Mouse (Mus musculus) MEL-GATA-1-ER (cell line): ENCODE measurements around the gene Slc35e3.

Source experiments
- DNase-seq: peaks from one replicate; pipeline ENCODE4 v3.0.0-alpha.2; 2012; ENCODE audit warnings: low read depth; ENCODE audit errors: extremely low read depth

Gene Slc35e3

DNA sequence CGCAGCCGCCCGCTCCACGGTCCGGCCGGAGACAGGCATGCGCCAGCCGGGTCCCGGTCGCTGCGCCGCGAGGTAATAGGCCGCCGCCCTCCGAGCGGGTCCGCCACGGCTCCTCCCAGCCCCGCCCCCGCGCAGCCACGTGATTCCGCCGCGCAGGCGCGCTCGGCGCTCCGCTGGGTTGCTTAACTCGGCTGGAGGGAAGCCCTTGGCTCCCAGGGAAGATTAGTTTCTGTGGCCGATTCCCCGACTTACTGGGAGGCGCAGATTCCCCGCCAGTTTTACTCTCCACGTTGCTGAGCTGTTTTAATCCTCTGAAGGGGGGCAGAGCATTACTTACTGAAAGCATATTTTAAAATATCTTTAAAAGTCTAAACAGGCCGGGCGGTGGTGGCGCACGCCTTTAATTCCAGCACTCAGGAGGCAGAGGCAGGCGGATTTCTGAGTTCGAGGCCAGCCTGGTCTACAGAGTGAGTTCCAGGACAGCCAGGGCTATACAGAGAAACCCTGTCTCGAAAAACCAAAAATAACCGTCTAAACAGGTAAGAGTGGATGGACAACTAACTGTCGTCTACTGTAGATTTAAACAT lies at the start of gene Slc35e3:
Slc35e3 (minus strand) TSS at position 69 of the 587 bp plus-strand sequence.
- peak; percentile 66 for DNase-seq

DNA sequence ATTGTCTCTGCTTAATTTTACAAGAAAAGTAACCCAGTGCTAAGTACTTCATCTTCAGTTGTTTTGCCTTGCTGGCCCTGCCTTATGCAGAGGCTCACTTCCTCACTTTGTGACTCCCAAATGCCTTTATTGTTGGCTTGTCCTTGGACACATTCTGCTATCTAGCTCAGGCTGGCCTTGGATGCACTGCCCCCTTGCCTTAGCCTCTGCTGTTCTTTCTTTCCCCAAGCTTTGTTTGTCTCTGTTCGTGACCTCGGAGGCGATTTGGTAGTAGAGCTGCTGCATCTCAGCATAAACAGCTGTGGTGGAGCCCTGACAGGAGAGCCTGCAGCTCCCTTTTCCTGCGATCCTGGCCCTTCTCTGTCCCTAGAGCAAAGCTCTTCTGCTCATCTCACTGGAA lies 49.0 kb upstream of the Slc35e3 start:
- no peak for DNase-seq

DNA sequence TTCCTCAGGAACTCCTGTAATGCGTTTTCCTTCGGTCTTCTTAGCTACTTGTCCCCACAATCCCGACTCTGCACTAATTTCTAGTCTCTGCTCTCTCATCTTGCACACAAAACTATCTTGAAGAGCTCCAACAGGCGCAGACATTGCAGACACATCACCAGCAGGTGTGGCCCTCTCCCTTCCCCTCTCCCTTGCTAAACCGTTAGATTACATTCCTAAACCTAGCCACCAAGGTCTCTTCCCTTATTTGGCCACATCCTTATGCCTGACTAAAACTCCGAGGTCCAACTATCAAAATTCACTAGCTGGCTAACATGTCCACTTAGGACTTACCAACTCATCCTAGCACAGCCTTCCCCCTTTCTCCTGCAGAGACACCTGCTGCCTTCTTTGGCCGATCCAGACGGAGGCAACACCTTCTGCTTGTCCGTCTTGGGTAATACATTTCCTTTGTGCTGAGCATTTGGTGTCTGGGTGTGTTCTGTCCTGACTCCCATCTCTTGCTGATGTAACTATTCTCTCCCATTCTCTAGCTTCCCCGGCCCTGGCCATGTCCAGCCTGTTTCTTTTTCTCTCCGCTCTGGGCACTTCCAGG lies 47.4 kb upstream of the Slc35e3 start:
- DNase-seq, result peak; percentile 18

DNA sequence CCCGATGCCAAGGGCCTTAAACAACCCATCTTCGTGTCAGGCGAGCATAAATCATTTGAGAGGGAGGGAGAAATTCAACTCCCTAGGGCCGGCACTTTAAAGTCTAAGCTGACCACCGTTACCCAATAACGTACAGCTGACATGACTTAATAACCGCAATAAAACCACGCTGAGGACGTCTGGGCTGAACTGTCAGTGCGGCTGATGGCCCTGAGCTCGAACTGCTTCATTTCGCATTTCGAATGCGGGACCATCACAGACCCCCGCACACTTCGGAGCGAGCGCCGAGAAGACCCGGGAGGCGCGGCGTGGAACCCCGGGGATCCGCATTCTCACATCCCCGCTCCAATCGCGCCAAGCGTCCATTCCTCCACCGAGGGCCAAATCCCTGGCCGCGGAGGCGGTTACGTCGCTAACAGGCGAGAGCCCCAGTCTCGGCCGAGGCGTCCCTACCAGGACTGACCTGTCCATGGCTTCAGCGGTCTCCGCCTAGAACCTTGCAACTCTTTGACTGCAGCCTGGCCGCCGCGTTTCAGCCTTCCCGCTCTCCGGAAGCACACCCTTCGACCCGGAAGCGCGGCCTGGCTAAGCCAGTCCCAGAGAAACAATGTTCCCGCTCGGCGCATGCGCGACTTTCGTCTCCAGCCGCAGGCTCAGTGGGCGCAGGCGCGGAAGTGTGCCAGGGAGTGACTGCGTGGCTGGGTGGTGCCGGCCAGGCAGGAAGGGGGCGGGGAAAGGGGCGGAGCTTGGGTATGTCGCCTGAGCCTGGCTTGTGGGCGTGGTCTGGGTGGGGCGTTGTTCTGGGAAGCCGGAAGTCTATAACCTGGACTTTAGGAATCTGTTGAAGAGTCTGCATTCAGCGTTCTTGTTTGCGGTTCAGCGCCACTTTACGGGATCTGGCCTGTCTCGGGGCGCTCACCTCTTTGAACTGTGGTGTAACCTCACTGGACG lies 46.3 kb upstream of the Slc35e3 start, which contains the start of gene Nup107:
Nup107 (minus strand) TSS at position 565 of the 951 bp plus-strand sequence.
- DNase-seq, result peak; percentile 85

DNA sequence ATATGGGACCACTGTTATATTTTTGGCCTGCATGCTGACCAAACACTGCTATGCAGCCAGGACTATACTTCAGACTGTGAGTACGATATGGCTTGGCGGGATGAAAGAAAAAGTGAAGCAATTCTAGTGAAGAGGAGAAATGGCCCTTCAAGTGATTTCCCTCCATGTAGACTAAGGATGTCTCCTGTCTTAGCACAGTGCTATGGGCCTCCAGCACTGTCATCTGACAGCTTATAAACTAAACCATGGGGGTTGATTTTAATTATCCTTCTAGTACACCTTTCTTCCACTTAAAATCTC lies 45.0 kb upstream of the Slc35e3 start:
- DNase-seq, result no peak

DNA sequence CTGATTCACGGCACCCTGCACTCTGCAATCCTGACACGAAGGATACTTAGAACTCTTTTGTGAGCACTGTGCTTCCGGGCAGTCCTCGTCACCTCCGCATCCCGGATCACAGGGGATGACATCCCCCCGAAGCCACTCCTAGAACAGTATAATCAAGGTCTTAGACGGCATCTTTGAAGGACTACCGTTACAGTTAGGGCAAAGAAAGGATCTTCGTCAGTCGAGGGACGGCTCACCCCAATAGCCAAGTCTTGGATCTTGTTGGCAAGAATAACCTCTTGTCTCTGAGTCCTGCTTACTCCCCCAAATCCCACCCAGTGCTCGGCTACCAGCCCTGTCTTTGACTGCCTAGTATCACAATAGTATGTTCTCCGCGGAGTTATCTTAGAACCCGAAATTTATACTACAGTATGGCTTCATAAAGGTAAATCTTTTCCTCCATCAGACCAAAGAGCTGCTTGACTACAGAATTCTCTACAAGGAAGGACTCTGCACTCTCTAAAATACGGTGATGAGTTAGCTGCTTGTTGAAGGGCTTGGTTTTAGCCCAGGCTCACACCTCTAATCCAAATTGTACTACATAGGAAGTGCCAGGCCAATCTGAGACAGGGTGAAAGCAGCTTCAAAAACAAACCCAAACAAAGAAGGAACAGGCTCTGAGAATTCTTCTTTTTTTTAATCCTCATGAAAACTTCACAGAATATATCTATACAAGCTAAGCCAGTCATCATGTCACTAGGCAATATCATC lies 44.4 kb upstream of the Slc35e3 start:
- no peak for DNase-seq

DNA sequence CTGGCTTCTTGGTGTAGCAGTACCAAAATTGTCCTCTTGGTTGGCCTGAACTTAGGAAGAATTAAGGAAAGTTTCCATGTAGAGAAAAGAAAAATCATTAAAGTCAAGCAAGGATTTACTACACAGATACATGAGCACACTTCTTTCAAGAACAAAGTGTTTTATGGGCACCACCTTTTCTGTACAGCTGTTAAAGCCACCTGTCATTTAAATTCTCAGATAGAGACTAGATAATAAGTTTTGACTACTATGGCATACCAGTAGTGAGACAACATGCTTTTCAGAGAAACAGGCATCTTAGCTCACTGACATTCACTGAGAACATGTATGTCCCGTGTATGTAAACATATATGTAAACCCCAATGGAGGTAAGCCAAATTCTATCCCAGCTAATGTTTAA lies 43.8 kb upstream of the Slc35e3 start:
- no peak for DNase-seq

DNA sequence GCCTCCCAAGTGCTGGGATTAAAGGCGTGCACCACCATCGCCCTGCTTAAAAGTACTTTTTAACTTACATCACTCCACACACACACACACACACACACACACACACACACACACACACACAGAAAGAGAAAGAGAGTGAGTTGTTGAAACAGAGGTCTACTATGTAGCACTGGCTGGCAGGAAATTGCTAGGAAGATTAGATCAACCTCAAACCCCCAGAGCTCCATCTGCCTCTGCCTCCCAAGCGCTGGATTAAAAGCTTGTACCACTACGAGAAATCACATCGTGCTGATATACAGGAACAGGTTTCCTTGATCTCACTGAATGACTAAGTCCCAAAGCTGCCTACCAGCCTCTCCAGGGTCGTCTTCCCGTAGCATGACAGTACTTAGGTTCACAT lies 38.5 kb upstream of the Slc35e3 start:
- no peak for DNase-seq

DNA sequence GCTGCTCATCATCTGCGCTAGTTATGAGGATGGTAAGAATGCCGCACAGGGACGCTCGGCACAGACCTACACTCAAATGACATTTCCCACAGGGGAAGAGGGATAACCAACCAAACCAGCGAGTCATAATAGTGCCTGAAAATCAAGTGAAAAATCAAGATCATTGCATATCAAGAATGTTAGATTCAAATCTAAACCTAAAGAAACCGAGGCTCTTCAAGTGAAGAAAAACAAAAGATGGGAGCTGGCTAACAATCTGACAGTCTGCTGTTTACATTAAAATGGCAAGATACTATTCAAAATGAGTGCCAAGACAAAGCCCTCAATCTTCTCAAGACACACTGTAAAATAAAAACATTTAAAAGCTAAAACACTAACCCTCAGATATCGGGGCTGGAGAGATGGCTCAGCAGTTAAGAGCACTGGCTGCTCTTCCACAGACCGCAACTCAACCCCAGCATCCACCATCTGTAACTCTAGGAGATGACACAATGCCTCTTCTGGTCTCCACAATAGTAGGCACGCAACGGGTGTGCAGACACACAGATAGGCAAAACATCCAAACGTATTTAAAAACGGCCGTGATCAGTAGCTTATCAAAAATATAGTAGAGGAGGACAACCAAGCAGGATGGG lies 37.7 kb upstream of the Slc35e3 start:
- no peak for DNase-seq

DNA sequence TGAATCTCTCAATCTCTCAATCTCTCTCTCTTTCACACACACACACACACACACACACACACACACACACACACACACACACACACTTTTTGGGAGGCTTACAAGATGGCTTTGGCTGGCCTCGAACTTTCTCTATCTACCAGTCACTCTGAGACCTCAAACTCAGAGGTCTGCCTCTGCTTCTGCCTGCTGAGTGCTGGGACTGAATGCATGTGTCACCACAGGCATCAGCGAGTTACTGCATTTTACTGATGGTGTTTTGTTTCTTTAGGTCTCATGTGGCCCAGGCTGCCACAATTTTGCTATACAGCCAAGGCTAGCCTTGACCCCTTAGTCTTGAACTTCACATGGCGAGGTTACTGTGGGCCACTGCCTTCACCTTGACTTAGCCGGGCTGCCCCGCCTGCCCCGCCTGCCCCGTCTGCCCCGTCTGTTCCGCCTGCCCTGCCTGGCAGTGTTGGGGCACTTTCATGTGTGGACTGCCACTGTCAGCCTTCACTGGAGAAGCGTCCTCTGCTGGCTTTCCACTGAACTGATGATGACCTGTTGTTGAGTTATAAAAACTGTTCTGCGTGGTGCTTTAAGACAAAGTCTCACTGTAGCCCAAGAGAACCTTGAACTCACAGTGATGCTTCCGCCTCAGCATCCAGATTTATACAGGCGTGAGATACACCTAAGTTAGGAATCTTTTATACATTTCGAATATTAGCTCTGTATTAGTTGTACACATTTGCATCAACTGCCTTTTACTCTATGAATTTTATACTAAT lies 36.5 kb upstream of the Slc35e3 start:
- DNase-seq, result no peak

DNA sequence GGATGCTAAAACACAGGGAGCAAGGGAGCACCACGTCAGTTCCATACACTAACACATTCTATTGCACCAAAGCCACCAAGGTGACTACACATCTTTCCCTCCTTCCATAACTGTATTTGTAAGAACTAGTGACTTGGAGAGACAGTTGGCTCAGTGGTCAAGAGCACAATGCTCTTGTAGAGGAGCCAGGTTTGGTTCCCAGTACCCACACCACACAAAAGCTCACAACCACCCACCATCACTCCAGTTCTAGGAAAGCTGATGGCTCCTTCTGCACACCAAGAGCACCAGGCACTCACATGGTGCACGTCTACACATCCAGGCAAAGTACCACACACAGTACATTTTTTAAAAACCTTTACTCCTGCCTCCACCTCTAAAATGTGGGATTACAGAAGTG lies 35.9 kb upstream of the Slc35e3 start:
- no peak for DNase-seq

DNA sequence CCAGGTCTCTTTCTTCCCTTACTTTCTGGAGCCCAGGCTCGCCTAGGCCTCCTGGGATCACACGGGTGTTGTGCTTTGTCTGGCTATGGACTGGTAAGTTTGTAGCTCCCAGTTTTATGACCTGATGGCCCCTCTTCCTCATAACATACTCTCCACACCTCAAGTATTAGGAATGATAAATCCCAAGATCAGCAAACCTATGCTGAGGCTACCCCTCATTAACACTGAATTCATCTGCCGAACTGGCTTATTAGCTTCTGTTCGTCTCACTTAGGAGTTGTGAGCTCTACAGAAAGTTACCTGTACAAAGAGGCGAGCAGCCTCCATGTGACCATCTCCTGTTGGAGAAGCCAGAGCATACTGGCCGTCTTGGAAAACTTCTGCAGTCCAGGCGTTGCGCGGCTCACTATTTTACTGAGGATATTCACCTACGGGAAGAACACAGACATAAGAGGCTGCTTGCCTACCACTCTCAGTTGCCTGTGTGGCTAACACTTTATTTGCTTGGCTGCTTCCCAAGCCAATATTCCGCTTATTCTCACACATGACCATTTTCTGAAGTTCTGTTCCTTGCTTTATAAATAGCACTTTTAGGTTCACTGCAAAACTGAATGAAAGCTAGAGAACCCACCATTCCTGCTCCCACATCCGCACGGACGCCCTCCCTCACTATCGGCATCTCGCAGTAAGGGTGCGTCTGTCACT lies 35.0 kb upstream of the Slc35e3 start:
- DNase-seq, result no peak

DNA sequence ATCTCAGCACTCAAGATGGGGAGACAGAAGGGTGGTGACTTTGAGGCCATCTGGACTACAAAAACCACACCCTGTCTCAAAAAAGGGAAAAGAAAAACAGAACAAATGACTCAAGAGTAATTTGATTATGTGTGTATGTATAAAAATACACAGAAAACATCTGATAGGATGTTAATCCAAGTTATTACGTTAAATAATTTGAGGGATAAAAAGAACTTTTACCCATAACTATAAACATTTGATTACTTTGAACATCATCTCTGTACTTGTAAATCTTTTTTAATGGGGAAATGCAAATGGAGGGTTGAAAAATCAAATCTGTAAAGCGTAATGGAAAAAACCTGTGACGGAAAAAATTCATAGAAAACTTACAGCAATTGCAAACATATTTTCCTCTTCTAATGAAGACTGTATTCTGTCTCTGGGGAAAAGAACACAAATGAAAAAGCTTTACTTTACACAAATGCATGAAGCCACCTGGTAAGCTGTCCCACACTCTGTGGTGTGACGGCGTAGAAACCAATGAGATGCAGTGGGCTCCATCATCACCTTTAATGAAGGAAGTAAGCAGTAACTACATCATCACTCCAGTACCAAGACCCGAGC lies 34.2 kb upstream of the Slc35e3 start:
- no peak for DNase-seq

DNA sequence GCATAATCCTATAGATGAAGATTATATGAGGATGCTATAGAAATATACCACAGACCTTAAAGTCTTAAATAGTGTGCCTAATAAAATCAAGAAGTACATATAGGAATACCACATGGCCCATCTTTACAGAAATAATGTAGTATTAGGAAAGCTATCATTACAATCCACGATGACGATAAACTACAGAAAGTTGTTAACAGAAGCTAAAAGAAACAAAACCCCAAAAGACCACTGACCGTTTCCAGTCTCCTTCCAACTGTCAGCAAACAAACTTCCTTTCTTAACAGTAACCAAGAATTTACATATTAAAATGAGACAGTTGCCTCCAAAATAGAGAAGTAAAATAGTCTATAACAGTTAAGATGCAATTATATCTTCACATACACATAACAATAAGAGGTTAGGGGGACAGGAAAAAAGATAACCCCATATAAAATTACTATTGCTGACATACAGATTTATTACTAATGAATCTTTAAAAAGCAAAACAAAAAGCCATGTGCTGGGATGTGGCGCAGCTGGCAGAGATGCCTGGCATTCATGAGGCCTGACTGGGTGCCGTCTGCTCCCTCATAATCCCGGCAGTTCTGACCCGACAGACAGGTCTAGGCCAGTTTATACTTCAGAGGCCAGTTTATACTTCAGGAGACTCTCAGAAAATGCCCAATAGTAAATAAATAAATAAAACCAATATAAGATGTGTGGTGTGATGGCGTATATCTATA lies 33.6 kb upstream of the Slc35e3 start:
- no peak for DNase-seq

DNA sequence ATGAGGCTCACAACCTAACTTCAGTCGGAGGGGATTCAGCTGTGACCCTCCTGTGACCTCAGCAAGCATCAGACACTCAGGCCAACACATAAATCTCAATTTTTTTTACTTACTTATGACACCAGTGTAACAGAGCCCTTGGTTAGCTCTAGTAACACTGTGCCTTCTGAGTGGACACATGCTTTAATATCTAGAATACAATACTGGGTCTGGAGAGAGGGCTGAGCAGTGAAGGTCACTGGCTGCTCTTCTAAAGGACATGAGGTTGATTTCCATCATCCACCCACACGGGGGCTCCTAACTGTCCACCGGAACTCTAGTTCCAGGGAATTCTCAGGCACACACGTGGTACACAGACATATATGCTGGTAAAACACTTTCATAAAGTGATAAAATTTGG lies 32.8 kb upstream of the Slc35e3 start:
- no peak for DNase-seq

DNA sequence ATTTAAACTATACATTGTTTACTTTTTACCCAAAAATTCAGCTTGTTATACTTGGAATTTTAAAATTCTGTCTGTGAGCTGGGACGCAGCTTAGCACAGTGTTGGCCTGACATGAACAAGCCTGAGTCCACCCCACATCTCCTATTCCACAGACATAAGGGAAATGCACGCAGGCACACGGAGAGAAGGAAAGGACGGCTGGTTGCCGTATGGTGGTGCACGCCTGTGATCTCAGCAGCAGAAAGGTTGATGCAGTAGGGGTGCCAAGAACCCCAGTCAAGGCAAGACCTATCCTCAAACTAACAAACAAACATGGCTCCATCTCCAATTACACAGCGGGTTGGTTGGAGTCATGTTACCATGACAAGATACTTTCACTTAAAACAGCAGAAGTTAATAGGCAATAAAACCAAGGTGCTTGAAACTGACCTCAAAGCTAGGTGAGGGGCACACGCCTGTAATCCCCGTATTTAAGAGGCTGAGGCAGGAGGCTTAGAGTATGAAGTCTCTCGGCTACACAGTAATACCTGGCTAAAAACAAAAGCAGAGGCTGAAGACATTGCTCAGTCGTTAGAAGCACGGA lies 32.3 kb upstream of the Slc35e3 start:
- no peak for DNase-seq

DNA sequence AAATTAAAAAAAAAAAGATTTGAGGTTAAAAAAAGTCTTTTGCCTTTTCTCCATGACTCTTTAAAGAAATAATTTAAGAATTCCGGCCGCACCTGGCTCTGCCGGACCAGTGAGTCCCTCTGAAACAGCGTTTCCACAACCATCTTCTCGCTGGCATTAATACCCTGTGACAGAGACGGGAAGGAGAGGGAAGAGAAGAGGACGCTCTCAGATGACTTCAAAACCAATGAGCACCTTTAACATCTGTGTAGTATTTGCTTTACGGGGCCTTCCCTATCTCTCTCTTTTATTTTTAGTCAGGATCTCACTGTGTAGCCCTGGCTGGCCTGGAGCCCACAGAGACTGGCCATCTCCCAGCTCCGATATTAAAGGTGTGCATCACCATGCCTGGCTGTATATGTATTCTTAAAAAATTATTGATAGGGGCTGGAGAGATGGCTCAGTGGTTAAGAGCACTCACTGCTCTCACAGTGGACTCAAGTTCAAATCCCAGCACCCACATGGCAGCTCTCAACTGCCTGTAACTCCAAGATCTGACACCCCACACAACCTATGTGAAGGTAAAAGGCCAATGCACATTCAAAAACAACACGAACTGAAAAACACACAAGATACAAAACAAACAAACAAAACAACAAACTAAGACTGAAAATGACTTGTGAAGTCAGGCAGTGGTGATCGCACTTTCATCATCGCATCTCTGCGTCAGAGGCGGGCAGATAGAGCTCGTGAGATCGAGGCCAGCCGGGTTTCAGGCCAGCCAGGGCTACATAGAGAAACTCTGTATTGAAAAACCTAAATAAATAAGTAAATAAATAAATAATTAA lies 31.5 kb upstream of the Slc35e3 start:
- no peak for DNase-seq

DNA sequence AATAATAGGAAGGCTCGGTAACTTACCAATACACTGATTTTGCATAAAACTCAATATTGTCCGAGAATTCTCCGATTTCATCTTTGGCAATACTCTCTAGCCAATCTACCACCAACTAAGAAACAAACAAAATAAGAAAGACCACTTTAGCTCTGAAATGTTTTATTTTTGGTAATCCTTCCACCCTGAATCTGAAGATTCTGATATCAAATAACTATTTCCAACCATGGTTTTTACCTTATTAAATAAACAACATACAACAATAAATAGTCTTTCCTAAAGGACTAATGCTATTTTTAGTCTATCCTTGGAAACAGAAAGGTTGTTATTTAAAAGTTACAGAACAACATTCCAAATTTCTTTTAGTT lies 30.9 kb upstream of the Slc35e3 start:
- DNase-seq, result no peak
